Mouse (Mus musculus): ENCODE measurements around the gene Nlrx1.
"Not testable (repeated sequence)": the region's sequence is repeated elsewhere in the genome, so short reads cannot be mapped to it uniquely, and the experiment has no call there.

Gene Nlrx1

GRCm38 (mm10) chr9:44268432-44268831 is at the start of gene Nlrx1:
Nlrx1 (minus strand) TSS chr9:44268599.
- DNase-seq (ENCODE audit: low read depth, low spot score), result no peak

GRCm38 (mm10) chr9:44317452-44317851 is 49.1 kb upstream of the Nlrx1 start:
- DNase-seq (ENCODE audit: low read depth, low spot score), result no peak

- no peak for DNase-seq (ENCODE audit: low read depth, low spot score)
Measured at GRCm38 (mm10) chr9:44314910-44315309, 46.5 kb upstream of the Nlrx1 start.

GRCm38 (mm10) chr9:44314257-44314547 is 45.8 kb upstream of the Nlrx1 start:
- no peak for DNase-seq (ENCODE audit: low read depth, low spot score)

- peak; percentile 78 for DNase-seq (ENCODE audit: low read depth, low spot score)
Measured at GRCm38 (mm10) chr9:44313476-44314256, 45.3 kb upstream of the Nlrx1 start.

- DNase-seq (ENCODE audit: low read depth, low spot score), result no peak
Measured at GRCm38 (mm10) chr9:44311136-44312134, 43.0 kb upstream of the Nlrx1 start.

GRCm38 (mm10) chr9:44310750-44311135 is 42.3 kb upstream of the Nlrx1 start:
- no peak for DNase-seq (ENCODE audit: low read depth, low spot score)

- DNase-seq (ENCODE audit: low read depth, low spot score), result no peak
Measured at GRCm38 (mm10) chr9:44309756-44310155, 41.4 kb upstream of the Nlrx1 start.

GRCm38 (mm10) chr9:44307248-44307647 is 38.8 kb upstream of the Nlrx1 start:
- no peak for DNase-seq (ENCODE audit: low read depth, low spot score)

- no peak for DNase-seq (ENCODE audit: low read depth, low spot score)
Measured at GRCm38 (mm10) chr9:44306532-44306931, 38.1 kb upstream of the Nlrx1 start.

GRCm38 (mm10) chr9:44305466-44306079 is 37.2 kb upstream of the Nlrx1 start, which contains the start of gene Hinfp:
Hinfp (minus strand) TSS chr9:44305671.
- peak; percentile 99 for DNase-seq (ENCODE audit: low read depth, low spot score)

- not testable (repeated sequence) for DNase-seq (ENCODE audit: low read depth, low spot score)
Measured at GRCm38 (mm10) chr9:44300001-44300400, 31.6 kb upstream of the Nlrx1 start.

GRCm38 (mm10) chr9:44292490-44292889 is 24.1 kb upstream of the Nlrx1 start:
- DNase-seq (ENCODE audit: low read depth, low spot score), result no peak

- no peak for DNase-seq (ENCODE audit: low read depth, low spot score)
Measured at GRCm38 (mm10) chr9:44288959-44289291, 20.5 kb upstream of the Nlrx1 start.

GRCm38 (mm10) chr9:44288076-44288958 is 19.9 kb upstream of the Nlrx1 start, which contains the start of gene Abcg4:
Abcg4 (minus strand) TSS chr9:44288615.
- no peak for DNase-seq (ENCODE audit: low read depth, low spot score)

- DNase-seq (ENCODE audit: low read depth, low spot score), result no peak
Measured at GRCm38 (mm10) chr9:44287401-44288075, 19.1 kb upstream of the Nlrx1 start.

GRCm38 (mm10) chr9:44287003-44287400 is 18.6 kb upstream of the Nlrx1 start:
- no peak for DNase-seq (ENCODE audit: low read depth, low spot score)

- no peak for DNase-seq (ENCODE audit: low read depth, low spot score)
Measured at GRCm38 (mm10) chr9:44286256-44286850, 18.0 kb upstream of the Nlrx1 start.

GRCm38 (mm10) chr9:44283183-44283582 is 14.8 kb upstream of the Nlrx1 start:
- no peak for DNase-seq (ENCODE audit: low read depth, low spot score)

GRCm38 (mm10) chr9:44269973-44270372 is 1.6 kb upstream of the Nlrx1 start:
- no peak for DNase-seq (ENCODE audit: low read depth, low spot score)
